In genomic region chr2:70974769-70975168, GRCm38 (mm10) we compare ENCODE assay signal across 15 mouse cellular contexts.
"Had no signal": no experiment of that assay in that cellular context is flagged by ENCODE, and none has a peak within 500 bp of the region (broad histone marks: within the 10 kb centered on the region; RNA-seq: fewer than 3 reads in every experiment).

No protein-coding gene starts in this region.

- H3K4me1 ChIP-seq: neural tube, embryonic 13.5 days had no signal

- H3K9me3 ChIP-seq: neural tube, embryonic 13.5 days; neural tube, embryonic 15.5 days; stomach, embryonic 15.5 days had no signal

- H3K27me3 ChIP-seq: neural tube, embryonic 13.5 days; neural tube, embryonic 15.5 days; stomach, embryonic 15.5 days had no signal

- DNase-seq: retina, postnatal 1 day; right cerebral cortex, adult 18-20 months; right cerebral cortex, postnatal 14 days; right cerebral cortex, postnatal 25 days; right cerebral cortex, postnatal 4 days; spleen, adult 18-20 months; thymus, adult 18-20 months; thymus, adult 2 months; thymus, postnatal 14 days; thymus, postnatal 25 days; thymus, postnatal 36 days; thymus, postnatal 4 days had no signal

- H3K4me3 ChIP-seq: neural tube, embryonic 13.5 days; neural tube, embryonic 15.5 days; stomach, embryonic 15.5 days had no signal

- H3K36me3 ChIP-seq: neural tube, embryonic 15.5 days; stomach, embryonic 15.5 days had no signal
